Mouse (Mus musculus): ENCODE measurements at regions not wholly inside any gene's neighbourhood (a gene's known extent, or its start where the extent isn't known, plus 50 kb on each side); places are given as distances from the start of the nearest gene placed in this dataset.
"Not testable (repeated sequence)": the region's sequence is repeated elsewhere in the genome, so short reads cannot be mapped to it uniquely, and the experiment has no call there.

GRCm38 (mm10) chr16:30194836-30195235 lies 72.5 kb downstream of the Cpn2 start:
- no peak overlapping the region for H3K27ac ChIP-seq (ENCODE audit: insufficient read depth, low read depth, low read length)
- 81% methylated on average over 7 of the region's 7 CpGs for WGBS
- H3K4me3 ChIP-seq (ENCODE audit: insufficient read depth, low read depth, low read length) = no peak overlapping the region
- peaks cover 7% of the 10 kb centered on the region; the same call in 1 of the 2 replicates for H3K4me1 ChIP-seq (ENCODE audit: control insufficient read depth, insufficient read depth, low read length)
- TF ChIP-seq CTCF (IDR thresholded peaks at IDR 0.05; ENCODE audit: insufficient read depth, low read depth, low read length) (no peak), POLR2A (IDR thresholded peaks at IDR 0.05; ENCODE audit: insufficient read depth, low read depth, low read length) (no peak)

- 97% methylated on average over 2 of the region's 2 CpGs for WGBS
- H3K27ac ChIP-seq (ENCODE audit: insufficient read depth, low read depth, low read length); H3K4me1 ChIP-seq (ENCODE audit: control insufficient read depth, insufficient read depth, low read length); H3K4me3 ChIP-seq (ENCODE audit: insufficient read depth, low read depth, low read length): not testable (repeated sequence)
Measured at GRCm38 (mm10) chr16:30195859-30196258, 71.4 kb downstream of the Cpn2 start.

GRCm38 (mm10) chr16:30197351-30197750 lies 69.9 kb downstream of the Cpn2 start:
- H3K4me3 ChIP-seq (ENCODE audit: insufficient read depth, low read depth, low read length) = no peak overlapping the region
- 82% methylated on average over 3 of the region's 3 CpGs for WGBS
- TF ChIP-seq POLR2A (IDR thresholded peaks at IDR 0.05; ENCODE audit: insufficient read depth, low read depth, low read length) (no peak), CTCF (IDR thresholded peaks at IDR 0.05; ENCODE audit: insufficient read depth, low read depth, low read length) (no peak)

GRCm38 (mm10) chr16:30199836-30200235 lies 67.5 kb downstream of the Cpn2 start:
- H3K27ac ChIP-seq (ENCODE audit: insufficient read depth, low read depth, low read length) = no peak overlapping the region
- H3K4me1 ChIP-seq (ENCODE audit: control insufficient read depth, insufficient read depth, low read length) = no peaks in the 10 kb centered on the region
- WGBS = 46% methylated on average over 4 of the region's 4 CpGs
- TF ChIP-seq POLR2A (IDR thresholded peaks at IDR 0.05; ENCODE audit: insufficient read depth, low read depth, low read length) = no peak
- TF ChIP-seq CTCF (IDR thresholded peaks at IDR 0.05; ENCODE audit: insufficient read depth, low read depth, low read length) = no peak
- H3K4me3 ChIP-seq (ENCODE audit: insufficient read depth, low read depth, low read length) = no peak overlapping the region

More at GRCm38 (mm10) chr16:30197351-30197750, 69.9 kb downstream of the Cpn2 start:
- Histone ChIP-seq H3K27ac (ENCODE audit: insufficient read depth, low read depth, low read length) (no peak overlapping the region), H3K4me1 (ENCODE audit: control insufficient read depth, insufficient read depth, low read length) (peaks cover 7% of the 10 kb centered on the region; the same call in 1 of the 2 replicates)

GRCm38 (mm10) chr16:30204144-30204543 lies 63.2 kb downstream of the Cpn2 start:
- WGBS = 80% methylated on average over 4 of the region's 4 CpGs
- no peak overlapping the region for H3K27ac ChIP-seq (ENCODE audit: insufficient read depth, low read depth, low read length)
- H3K4me3 ChIP-seq (ENCODE audit: insufficient read depth, low read depth, low read length) = no peak overlapping the region
- TF ChIP-seq CTCF (IDR thresholded peaks at IDR 0.05; ENCODE audit: insufficient read depth, low read depth, low read length) = no peak
- no peak for TF ChIP-seq POLR2A (IDR thresholded peaks at IDR 0.05; ENCODE audit: insufficient read depth, low read depth, low read length)
- peaks cover 4% of the 10 kb centered on the region; the same call in 1 of the 2 replicates for H3K4me1 ChIP-seq (ENCODE audit: control insufficient read depth, insufficient read depth, low read length)

GRCm38 (mm10) chr16:30205314-30205815 lies 61.9 kb downstream of the Cpn2 start:
- TF ChIP-seq POLR2A (IDR thresholded peaks at IDR 0.05; ENCODE audit: insufficient read depth, low read depth, low read length) = no peak
- no peak for TF ChIP-seq CTCF (IDR thresholded peaks at IDR 0.05; ENCODE audit: insufficient read depth, low read depth, low read length)

GRCm38 (mm10) chr16:30205816-30206356 lies 61.4 kb downstream of the Cpn2 start:
- Histone ChIP-seq H3K27ac (ENCODE audit: insufficient read depth, low read depth, low read length) (no peak overlapping the region), H3K4me3 (ENCODE audit: insufficient read depth, low read depth, low read length) (no peak overlapping the region)
- no peak for TF ChIP-seq POLR2A (IDR thresholded peaks at IDR 0.05; ENCODE audit: insufficient read depth, low read depth, low read length)
- no peak for TF ChIP-seq CTCF (IDR thresholded peaks at IDR 0.05; ENCODE audit: insufficient read depth, low read depth, low read length)

More at GRCm38 (mm10) chr16:30205314-30205815, 61.9 kb downstream of the Cpn2 start:
- Histone ChIP-seq H3K4me1 (ENCODE audit: control insufficient read depth, insufficient read depth, low read length) (peaks cover 4% of the 10 kb centered on the region; the same call in 1 of the 2 replicates), H3K4me3 (ENCODE audit: insufficient read depth, low read depth, low read length) (no peak overlapping the region), H3K27ac (ENCODE audit: insufficient read depth, low read depth, low read length) (no peak overlapping the region)
- WGBS = 40% methylated on average over 8 of the region's 8 CpGs

More at GRCm38 (mm10) chr16:30205816-30206356, 61.4 kb downstream of the Cpn2 start:
- peaks cover 4% of the 10 kb centered on the region; the same call in 1 of the 2 replicates for H3K4me1 ChIP-seq (ENCODE audit: control insufficient read depth, insufficient read depth, low read length)
- 40% methylated on average over 15 of the region's 15 CpGs for WGBS
